ENCODE assay signal across 10 mouse cellular contexts in the genomic region with DNA sequence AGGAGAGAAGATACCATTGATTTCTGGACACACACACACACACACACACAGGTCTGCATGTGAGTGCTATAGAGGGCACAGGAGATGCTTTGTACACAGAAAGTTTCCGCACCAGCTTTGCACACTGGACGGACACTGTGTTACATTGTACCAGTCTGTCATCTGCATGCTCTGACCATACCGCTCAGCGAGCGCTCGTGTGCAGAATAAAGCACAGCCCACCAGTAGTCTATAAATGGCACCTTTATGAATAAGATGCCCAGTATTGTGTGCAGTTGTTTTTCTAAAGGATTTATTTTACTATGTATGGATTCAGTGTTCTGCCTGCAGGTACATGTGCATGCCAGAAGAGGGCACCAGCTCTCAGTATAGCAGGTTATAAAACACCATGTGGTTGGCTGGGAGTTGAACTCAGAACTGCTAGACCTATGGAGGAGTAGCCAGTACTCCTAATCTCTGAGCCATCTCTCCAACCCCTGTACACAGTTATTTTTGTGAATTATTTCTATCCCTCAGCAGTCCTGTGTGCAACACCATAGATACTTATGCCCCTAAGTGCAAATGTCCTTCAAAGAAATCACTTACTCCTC. TPM values are rescaled to one million over a fixed set of nuclear protein-coding genes. Genes with fewer than 3 reads are reported as not detected.
DNase-seq lines count a peak whose midpoint lies in the region; ATAC-seq and TF ChIP-seq lines count a peak whose summit lies in the region.
"Had no signal": no experiment of that assay in that cellular context is flagged by ENCODE, and none has a peak within 500 bp of the region (broad histone marks: within the 10 kb centered on the region; RNA-seq: fewer than 3 reads in every experiment).

No protein-coding gene starts in this region.

- H3K36me3 ChIP-seq in heart, embryonic 15.5 days, result peaks cover 94% of the 10 kb centered on the region
- peaks cover 86% of the 10 kb centered on the region for H3K36me3 ChIP-seq in intestine, postnatal 0 days (ENCODE audit: control insufficient read depth, insufficient read depth)

- no peak overlapping the region for H3K4me3 ChIP-seq in heart, embryonic 15.5 days
- no peak overlapping the region for H3K4me3 ChIP-seq in intestine, postnatal 0 days (ENCODE audit: low read depth, low read length)
- H3K4me3 ChIP-seq: heart, embryonic 13.5 days had no signal

- H3K4me1 ChIP-seq in heart, embryonic 15.5 days (replicated peaks), result no peaks in the 10 kb centered on the region
- H3K4me1 ChIP-seq in intestine, postnatal 0 days (replicated peaks; ENCODE audit: control insufficient read depth, insufficient read depth, low read length), result no peaks in the 10 kb centered on the region
- H3K4me1 ChIP-seq: heart, embryonic 13.5 days had no signal

- no peak overlapping the region for H3K9ac ChIP-seq in heart, embryonic 15.5 days
- H3K9ac ChIP-seq in intestine, postnatal 0 days (ENCODE audit: low read depth, low read length), result no peak overlapping the region
- H3K9ac ChIP-seq: heart, embryonic 13.5 days had no signal

- no peak overlapping the region for H3K4me2 ChIP-seq in heart, embryonic 15.5 days
- H3K4me2 ChIP-seq in intestine, postnatal 0 days (replicated peaks; ENCODE audit: low read depth), result no peak overlapping the region
- H3K4me2 ChIP-seq: heart, embryonic 13.5 days had no signal

- DNase-seq in heart, adult 8-10 months (ENCODE audit: low spot score), result no peak
- DNase-seq in 3134 (ENCODE audit: extremely low read depth, insufficient read length, low spot score) (peak; percentile 14), MEL-GATA-1-ER (ENCODE audit: extremely low read depth, low read depth) (peak; percentile 22)
- no peak for DNase-seq in left cerebral cortex, postnatal 36 days (ENCODE audit: low spot score in 2 of 2)
- DNase-seq in c-Kit-positive CD71-positive TER-119-positive erythroid progenitor cells, embryonic 14.5 days (ENCODE audit: low spot score), result no peak
- DNase-seq in layer of hippocampus, adult 8-10 months (ENCODE audit: low spot score in 2 of 2), result no peak
- DNase-seq: adrenal gland, adult 8-10 months had no signal

- H3K27ac ChIP-seq in heart, embryonic 15.5 days, result no peak overlapping the region
- H3K27ac ChIP-seq in intestine, postnatal 0 days (ENCODE audit: low read depth, low read length), result no peak overlapping the region
- H3K27ac ChIP-seq: heart, embryonic 13.5 days had no signal

- H3K9me3 ChIP-seq in heart, embryonic 15.5 days (replicated peaks), result no peaks in the 10 kb centered on the region
- no peaks in the 10 kb centered on the region for H3K9me3 ChIP-seq in intestine, postnatal 0 days (ENCODE audit: control insufficient read depth)
- H3K9me3 ChIP-seq: heart, embryonic 13.5 days had no signal

- WGBS in heart, embryonic 15.5 days, result 94% methylated on average over 6 of the region's 6 CpGs
- 98% methylated on average over 6 of the region's 6 CpGs for whole genome bisulfite sequencing in intestine, postnatal 0 days

- no peaks in the 10 kb centered on the region for H3K27me3 ChIP-seq in heart, embryonic 15.5 days
- no peaks in the 10 kb centered on the region for H3K27me3 ChIP-seq in intestine, postnatal 0 days (replicated peaks; ENCODE audit: control insufficient read depth, insufficient read depth, low read length)
- H3K27me3 ChIP-seq: heart, embryonic 13.5 days had no signal

- peak; percentile 69 for TF ChIP-seq CTCF in intestine, postnatal 0 days (IDR thresholded peaks at IDR 0.05; ENCODE audit: low read depth)

- ATAC-seq in heart, embryonic 15.5 days (replicated peaks; ENCODE audit: insufficient number of reproducible peaks, insufficient read depth, low FRiP score, low read depth), result 0 out of 2 replicates have a peak, but pooled peaks have one; percentile 23
- ATAC-seq in intestine, postnatal 0 days, result no peak; the same call in 1 of the 2 replicates

- intact Hi-C loops in left cerebral cortex, postnatal 36 days (cut with DNase I), result no loop called here

RNA-seq across cellular contexts. Expression of a gene that starts 28.1 kb away (rescaled TPM):
- 60.1 and 71.6 TPM in 2 replicates for polyA plus RNA-seq in heart, embryonic 15.5 days (2015; fragmentation: Nextera tagmentation; extraction: Ambion mirVana)
- total RNA-seq in heart, adult 8-10 months (2022), result 10 to 100 TPM; 49.4 to 60.1 (median 58.5) TPM
- polyA plus RNA-seq in intestine, postnatal 0 days (2015; fragmentation: Nextera tagmentation; extraction: Ambion mirVana), result 20.4 and 20.9 TPM in 2 replicates
- 10 to 100 TPM; 49.2 to 61.7 TPM for total RNA-seq in left cerebral cortex, postnatal 36 days (2021)
- 10 to 100 TPM; 53.1 to 62.8 (median 60.0) TPM for total RNA-seq in layer of hippocampus, adult 8-10 months (2022)

Comparison
In these comparisons a context has a peak if more than half of its experiments do, and no peak if none do; other contexts are left out.
1. DNase-seq: peak in 3134 (single experiment) and MEL-GATA-1-ER (single experiment); none in heart, adult 8-10 months (single experiment), left cerebral cortex, postnatal 36 days (0 of 2), c-Kit-positive CD71-positive TER-119-positive erythroid progenitor cells, embryonic 14.5 days (single experiment) and layer of hippocampus, adult 8-10 months (0 of 2).